Mouse (Mus musculus): ENCODE measurements around the gene Efna2.
A peak's percentile ranks its signal among the peaks of the same experiment; 100 is the strongest.

Gene Efna2

DNA sequence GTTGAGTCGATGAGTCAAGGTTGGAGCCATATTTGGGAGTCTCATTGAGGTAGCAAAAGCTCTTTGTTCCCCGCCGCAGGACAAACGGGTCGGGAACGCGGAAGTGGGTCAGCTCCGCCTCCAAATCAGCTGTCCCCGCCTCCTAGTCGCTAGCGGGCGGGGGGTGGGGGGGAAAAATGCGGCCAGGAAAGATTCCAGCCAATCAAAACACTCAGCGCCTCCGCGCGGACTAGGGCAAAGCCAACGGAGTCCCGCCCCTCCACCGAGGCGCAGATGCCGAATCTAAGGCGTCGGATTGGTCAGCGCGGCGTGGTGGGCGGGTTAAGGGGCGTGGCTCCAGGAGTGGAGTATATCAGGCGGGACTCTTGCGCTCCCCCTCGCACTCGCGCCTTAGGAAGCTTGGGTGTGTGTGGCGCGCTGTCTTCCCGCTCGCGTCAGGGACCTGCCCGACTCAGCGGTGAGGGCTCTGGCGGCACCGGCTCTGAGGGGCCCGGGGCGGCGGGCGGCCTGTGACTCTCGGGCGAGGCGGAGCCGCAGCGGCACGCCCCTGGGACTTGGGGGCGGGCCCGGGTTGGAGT lies 11.7 kb upstream of the Efna2 start:
- DNase-seq (ENCODE audit: low spot score in 2 of 2): peak; percentile 96 to 98

DNA sequence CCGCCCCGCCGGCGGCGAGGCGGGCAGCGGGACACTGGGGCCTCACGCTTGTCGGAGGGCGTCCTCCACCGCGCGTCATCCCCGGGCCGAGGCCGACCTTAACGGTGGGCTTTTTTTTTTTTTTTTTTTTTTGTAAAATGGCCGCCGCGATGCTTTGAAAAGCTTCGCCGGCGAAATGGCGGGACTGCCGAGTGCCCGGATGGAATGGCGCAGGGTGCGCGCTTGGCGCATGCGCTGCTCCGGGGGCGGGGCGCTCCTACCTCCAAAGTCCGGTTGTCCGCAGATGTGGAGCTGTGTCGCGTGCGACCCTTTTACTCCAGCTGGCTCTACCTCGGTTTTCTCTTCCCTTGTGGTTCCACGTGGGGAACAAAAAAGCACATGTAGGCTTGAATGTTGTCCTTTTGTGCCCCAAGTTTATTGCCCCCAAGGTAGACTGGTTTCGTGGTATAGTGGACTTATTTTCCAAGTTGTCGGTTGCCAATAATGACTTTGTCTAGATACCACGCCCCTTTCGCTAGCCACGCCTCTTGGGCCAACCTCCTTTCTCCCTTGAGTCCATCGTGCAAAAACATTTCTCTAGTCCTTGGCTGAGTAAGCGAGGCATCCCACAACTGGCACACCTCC lies 11.1 kb upstream of the Efna2 start:
- DNase-seq (ENCODE audit: low spot score in 2 of 2): peak in 1 of 2 experiments; percentile 89

GRCm38 (mm10) chr10:80169070-80169469 lies 10.2 kb upstream of the Efna2 start:
- DNase-seq (ENCODE audit: low spot score in 2 of 2): no peak

GRCm38 (mm10) chr10:80169651-80170050 lies 9.6 kb upstream of the Efna2 start:
- DNase-seq (ENCODE audit: low spot score in 2 of 2): no peak

DNA sequence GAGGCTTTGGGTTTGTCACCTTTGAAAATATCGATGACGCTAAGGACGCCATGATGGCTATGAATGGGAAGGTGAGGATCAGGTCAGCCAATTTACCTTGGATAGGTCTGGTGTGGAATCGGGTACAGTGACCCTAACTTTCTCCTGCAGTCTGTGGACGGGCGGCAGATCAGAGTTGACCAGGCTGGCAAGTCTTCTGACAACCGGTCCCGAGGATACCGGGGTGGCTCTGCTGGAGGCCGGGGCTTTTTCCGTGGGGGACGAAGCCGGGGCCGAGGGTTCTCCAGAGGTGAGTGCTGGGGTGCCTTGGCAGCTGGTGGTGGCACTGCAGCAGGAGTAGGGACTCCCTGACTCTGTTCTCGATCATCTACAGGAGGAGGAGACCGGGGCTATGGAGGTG lies 9.2 kb upstream of the Efna2 start:
- no peak for DNase-seq (ENCODE audit: low spot score in 2 of 2)

GRCm38 (mm10) chr10:80170601-80171021 lies 8.7 kb upstream of the Efna2 start:
- no peak for DNase-seq (ENCODE audit: low spot score in 2 of 2)

GRCm38 (mm10) chr10:80171252-80171651 lies 8.0 kb upstream of the Efna2 start:
- no peak for DNase-seq (ENCODE audit: low spot score in 2 of 2)

- DNase-seq (ENCODE audit: low spot score in 2 of 2): peak in 1 of 2 experiments; percentile 31
Measured at GRCm38 (mm10) chr10:80171760-80172526, 7.3 kb upstream of the Efna2 start.

DNA sequence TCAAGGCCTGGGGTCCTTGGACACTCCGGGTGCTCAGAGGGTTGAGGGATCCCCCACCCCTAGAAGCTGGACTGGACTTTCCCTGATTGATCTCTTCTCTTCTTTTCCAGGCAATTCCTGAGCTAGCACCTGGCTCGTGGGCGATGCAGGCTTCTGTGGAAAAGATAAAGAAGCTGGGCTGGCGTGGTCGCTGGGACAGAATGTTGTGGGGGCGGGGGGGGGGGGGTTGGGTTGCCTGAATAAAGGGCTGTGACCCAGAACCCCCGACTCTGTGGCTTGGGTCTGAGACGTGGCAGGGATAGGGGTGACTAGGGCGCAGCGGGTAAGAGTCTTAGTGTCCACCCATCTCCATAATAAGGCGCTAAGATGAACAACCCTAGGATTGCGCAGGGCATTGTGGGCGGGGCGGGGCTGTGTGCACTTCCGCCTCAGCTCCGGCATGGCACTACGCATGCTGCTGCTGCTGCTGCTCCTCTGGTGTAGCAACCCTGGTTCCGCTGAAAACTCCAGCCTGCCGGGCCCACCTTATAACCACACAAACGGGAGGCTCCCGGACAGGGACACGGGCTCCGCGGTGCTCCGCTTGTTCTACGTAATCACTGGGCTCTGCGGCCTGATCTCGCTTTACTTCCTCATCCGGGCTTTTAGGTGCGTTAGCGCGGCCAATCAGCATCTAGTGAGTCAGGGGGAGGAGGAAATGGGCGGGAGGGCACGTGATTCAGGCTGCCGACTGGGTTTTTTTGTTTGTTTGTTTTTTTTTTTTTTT lies 6.6 kb upstream of the Efna2 start, which contains the start of gene 1600002K03Rik:
TSS of gene 1600002K03Rik (plus strand) at position 418 of the 766 bp plus-strand sequence.
- DNase-seq (ENCODE audit: low spot score in 2 of 2): peak; percentile 86 to 87

- no peak for DNase-seq (ENCODE audit: low spot score in 2 of 2)
Measured at GRCm38 (mm10) chr10:80173358-80173757, 5.9 kb upstream of the Efna2 start.

GRCm38 (mm10) chr10:80173955-80174640 lies 5.2 kb upstream of the Efna2 start:
- DNase-seq (ENCODE audit: low spot score in 2 of 2): no peak

DNA sequence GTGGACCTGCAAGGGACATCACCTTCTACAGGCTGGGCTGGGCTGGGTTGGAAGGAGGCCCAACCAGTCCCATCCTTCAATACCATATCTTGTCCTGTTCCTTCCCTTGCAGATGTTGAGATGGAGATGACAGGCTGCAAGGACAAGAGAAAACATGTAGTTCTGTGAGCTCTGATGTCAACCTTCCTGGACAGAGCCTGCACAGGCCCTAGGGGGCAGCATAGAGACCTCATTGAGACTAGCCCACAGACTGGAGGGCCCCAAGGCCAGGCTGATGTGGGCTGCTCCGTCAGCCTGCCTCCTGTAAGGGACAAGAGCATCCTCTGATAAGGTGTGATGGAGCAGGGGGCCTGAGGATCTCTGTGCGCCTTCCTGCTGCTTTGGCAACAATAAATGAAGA lies 4.6 kb upstream of the Efna2 start:
- DNase-seq (ENCODE audit: low spot score in 2 of 2): no peak

DNA sequence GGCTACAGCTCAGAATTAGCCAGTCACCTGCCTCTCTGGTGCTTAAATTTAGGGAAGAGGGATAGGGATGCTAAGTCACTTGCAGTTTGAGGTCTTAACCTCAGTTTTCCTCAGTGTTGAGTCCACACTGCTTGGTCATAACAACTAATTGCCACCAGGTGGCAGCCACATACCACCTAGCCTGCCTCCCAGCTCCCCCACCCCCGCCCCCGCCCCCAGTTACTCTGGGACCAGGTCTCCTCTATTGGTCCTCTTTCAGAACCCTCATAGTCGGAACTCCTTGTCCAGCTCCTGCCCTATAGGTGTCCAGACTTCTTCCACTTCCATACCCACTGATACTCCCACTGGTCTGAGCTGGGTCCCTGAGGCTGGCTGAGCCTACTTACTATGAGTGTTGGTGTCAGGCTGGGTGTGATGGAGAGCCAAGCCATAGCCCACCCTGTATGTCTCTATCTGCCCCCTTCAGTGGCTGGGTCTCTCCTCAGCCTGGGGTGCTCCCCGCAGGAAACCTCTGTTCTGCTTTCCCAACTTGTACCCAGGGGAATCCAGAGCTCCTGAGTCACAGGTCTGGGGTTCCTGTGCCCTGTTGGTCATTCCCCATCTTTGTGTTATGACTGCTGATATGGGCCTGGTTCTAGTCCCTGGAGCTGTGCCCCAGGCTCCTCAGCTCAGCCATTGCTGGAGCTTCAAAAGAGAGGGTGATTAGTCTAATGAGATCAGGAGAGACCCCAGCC lies 3.6 kb upstream of the Efna2 start:
- no peak for DNase-seq (ENCODE audit: low spot score in 2 of 2)

GRCm38 (mm10) chr10:80176270-80176834 lies 2.9 kb upstream of the Efna2 start:
- DNase-seq (ENCODE audit: low spot score in 2 of 2): no peak

DNA sequence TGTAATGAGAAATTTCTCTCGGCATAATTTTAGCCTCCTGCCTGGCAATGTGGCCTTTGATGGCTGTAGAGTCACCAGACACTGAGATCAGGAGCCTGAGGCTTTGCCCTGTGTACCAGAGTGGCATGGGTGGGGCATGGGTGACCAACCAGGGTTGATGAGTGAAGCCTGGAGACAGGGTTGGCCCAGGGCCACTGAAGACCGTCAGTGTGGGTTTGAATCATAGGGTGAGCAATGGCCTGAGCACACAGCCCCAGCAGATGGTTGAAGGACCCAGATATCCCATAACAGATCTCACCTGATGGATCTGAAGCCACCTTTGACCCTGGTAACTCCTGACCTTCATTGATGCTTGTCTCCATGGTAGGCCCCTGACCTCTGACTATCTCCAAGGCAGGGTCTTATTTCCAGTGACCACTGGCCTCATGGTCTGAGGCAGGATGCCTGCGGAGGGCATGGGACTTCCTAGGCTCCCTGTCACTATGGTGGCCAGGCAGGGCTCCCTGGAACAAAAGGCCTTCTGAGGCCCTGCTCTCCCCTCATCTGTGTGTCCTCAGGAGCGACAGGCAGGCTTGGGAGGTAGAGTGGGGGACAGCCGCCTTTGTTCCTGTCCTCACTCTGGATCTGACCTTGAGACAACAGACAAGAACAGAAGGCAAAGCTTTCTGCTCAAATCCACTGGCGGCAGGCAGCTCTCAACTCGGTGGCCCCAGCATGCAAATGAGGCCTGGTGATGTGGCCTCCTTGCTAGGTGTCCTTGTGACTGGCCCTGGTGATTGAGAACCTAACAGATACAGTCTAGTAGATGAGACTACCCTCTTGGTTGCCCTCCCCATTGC lies 1.6 kb upstream of the Efna2 start:
- no peak for DNase-seq (ENCODE audit: low spot score in 2 of 2)

DNA sequence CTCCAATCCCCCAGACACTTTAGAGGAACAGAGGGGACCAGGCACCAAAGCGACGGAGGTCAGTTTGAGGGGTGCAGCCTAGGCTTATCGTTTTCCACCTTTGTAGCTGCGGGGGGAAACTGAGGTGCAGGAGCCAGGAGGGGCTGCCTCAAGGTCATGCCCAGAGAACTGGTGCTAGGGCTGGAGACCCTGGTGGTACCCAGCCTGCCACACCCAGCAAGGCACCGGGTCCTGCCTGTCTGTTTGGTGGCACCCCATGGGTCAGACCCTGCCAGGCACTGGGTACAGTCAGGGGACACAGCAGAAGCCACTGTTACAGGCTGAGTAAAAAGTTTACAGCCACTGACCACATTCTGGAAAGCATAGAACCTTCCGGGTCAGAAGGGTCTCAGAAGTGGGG lies 1.0 kb downstream of the Efna2 start:
- no peak for DNase-seq (ENCODE audit: low spot score in 2 of 2)

GRCm38 (mm10) chr10:80180823-80181222 lies 1.5 kb downstream of the Efna2 start:
- no peak for DNase-seq (ENCODE audit: low spot score in 2 of 2)

GRCm38 (mm10) chr10:80182547-80182946 lies 3.3 kb downstream of the Efna2 start:
- no peak for DNase-seq (ENCODE audit: low spot score in 2 of 2)

GRCm38 (mm10) chr10:80186649-80187048 lies 7.4 kb downstream of the Efna2 start:
- DNase-seq (ENCODE audit: low spot score in 2 of 2): peak in 1 of 2 experiments; percentile 9

DNA sequence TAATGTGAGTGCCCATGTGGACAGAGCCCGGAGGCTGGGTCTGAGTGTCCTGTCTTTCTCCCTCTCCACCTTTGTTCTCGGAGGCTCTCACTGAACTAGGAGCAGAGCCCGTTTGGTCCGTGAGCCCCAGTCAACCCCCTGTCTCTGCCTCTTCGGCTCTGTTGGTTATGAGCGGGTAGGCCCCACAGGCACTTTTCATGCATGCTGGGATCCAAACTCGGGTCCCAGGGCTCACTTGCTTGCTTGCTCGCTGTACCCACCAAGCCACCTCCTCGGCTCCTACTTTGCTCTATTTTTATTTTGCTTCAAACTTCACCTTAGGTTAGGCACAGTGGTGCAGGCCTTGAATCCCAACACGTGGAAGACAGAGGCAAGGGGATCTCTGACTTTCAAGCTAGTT lies 8.5 kb downstream of the Efna2 start:
- DNase-seq (ENCODE audit: low spot score in 2 of 2): no peak
